Mouse (Mus musculus) heart, postnatal 0 days (tissue): ENCODE data around the gene 1810010D01Rik.

ENCODE experiments used
- CTCF ChIP-seq: IDR thresholded peaks from 2 replicates; pipeline ENCODE4 v1.5.1; 2016; ENCODE audit warnings: antibody characterized with exemption, control low read depth, low read depth
- EP300 ChIP-seq: IDR thresholded peaks from 2 replicates; pipeline ENCODE4 v1.6.1; 2016; ENCODE audit warnings: antibody characterized with exemption, low read depth

GRCm38 (mm10) chr7:145211680-145212659, 4.1 kb upstream of the 1810010D01Rik start:
- no peak for TF ChIP-seq CTCF
- no peak for TF ChIP-seq EP300
